Mouse (Mus musculus) forebrain, embryonic 11.5 days (tissue): Measurements from ENCODE around the gene Gm7029. TPM values are rescaled to one million over a fixed set of nuclear protein-coding genes. Genes with fewer than 3 reads are reported as not detected.
"Not testable (repeated sequence)": the region's sequence is repeated elsewhere in the genome, so short reads cannot be mapped to it uniquely, and the experiment has no call there.

Source experiments
- ATAC-seq: fragments of 200-750 bp; cut with Nextera tagmentation; replicated peaks from 2 replicates; pipeline ENCODE4 v1.8.0; 2017; ENCODE audit warnings: moderate TSS enrichment; ENCODE audit not compliant: low FRiP score
- DNase-seq: peaks from one replicate; pipeline ENCODE4 v3.0.0-alpha.2; 2017; ENCODE audit warnings: low spot score
- H3K27ac ChIP-seq: fragments of 300-500 bp; sonication (generic); 2 replicates; pipeline ENCODE4 v1.5.1; 2014; ENCODE audit warnings: low read depth, low read length
- H3K27me3 ChIP-seq: fragments of 300-500 bp; sonication (generic); 2 replicates; pipeline ENCODE4 v1.6.1; 2014; ENCODE audit warnings: mild to moderate bottlenecking, low read length, mixed read lengths; ENCODE audit not compliant: control insufficient read depth, insufficient read depth
- H3K36me3 ChIP-seq: fragments of 300-500 bp; sonication (generic); 2 replicates; pipeline ENCODE4 v1.6.1; 2014; ENCODE audit warnings: mild to moderate bottlenecking, low read length, moderate library complexity, mixed read lengths; ENCODE audit not compliant: control insufficient read depth, insufficient read depth
- H3K4me1 ChIP-seq: fragments of 300-500 bp; sonication (generic); replicated peaks from 2 replicates; pipeline ENCODE4 v1.6.1; 2014; ENCODE audit warnings: low read length, mixed read lengths; ENCODE audit not compliant: control insufficient read depth, insufficient read depth
- H3K4me2 ChIP-seq: fragments of 300-500 bp; sonication (generic); 2 replicates; pipeline ENCODE4 v1.6.1; 2014; ENCODE audit warnings: low read depth, mild to moderate bottlenecking, low read length, moderate library complexity, mixed read lengths; ENCODE audit not compliant: severe bottlenecking
- H3K4me3 ChIP-seq: fragments of 300-500 bp; sonication (generic); 2 replicates; pipeline ENCODE4 v1.5.1; 2014; ENCODE audit warnings: low read depth, low read length
- H3K9ac ChIP-seq: fragments of 300-500 bp; sonication (generic); 2 replicates; pipeline ENCODE4 v1.6.1; 2014; ENCODE audit warnings: low read length
- H3K9me3 ChIP-seq: fragments of 300-500 bp; sonication (generic); 2 replicates; pipeline ENCODE4 v1.6.1; 2016; ENCODE audit warnings: low read length, mixed read lengths; ENCODE audit not compliant: control insufficient read depth
- WGBS: fragments of 180-500 bp; shearing (Covaris S2); extraction: QIAGEN DNeasy Blood & Tissue Kit; methylation state at CpG from one replicate; pipeline ENCODE4 v1.1.7; 2014; 5-methylcytosine and 5-hydroxymethylcytosine counted together
- polyA plus RNA-seq: library from polyadenylated mRNA; unstranded; fragments of >200 nt; fragmentation: Nextera tagmentation; extraction: Ambion mirVana; gene quantifications from 2 replicates; pipeline ENCODE4 v1.2.1, GENCODE M21; 2014

The Gm7029 gene
- polyA plus RNA-seq: not detected in 2 replicates

DNA sequence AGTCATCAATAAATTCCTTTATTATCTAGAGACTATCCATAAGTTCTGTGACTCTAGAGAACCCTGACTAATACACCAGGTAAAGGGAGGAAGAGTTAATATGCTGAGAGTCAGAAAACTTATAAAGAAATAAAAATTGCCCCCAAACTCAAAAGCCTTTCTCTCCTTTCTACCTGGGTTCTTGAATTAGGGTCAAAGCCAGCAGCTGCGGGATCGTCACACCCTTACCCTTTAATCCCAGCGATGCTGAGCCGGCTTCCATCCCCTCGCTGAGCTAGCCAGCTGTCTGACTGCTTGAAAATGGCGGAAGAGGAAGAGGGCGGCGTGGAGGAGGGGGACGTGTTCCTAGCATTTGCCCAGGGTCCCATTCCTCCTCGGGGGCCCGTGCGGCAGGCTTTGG is at the start of gene Gm7029:
TSS of gene Gm7029 (plus strand) at position 301 of the 400 bp plus-strand sequence.
- not testable (repeated sequence) for H3K27ac ChIP-seq, H3K4me1 ChIP-seq, H3K9ac ChIP-seq, H3K36me3 ChIP-seq, H3K4me2 ChIP-seq, ATAC-seq, DNase-seq, H3K4me3 ChIP-seq, H3K27me3 ChIP-seq, H3K9me3 ChIP-seq
- WGBS: 94% methylated on average over 5 of the region's 12 CpGs

DNA sequence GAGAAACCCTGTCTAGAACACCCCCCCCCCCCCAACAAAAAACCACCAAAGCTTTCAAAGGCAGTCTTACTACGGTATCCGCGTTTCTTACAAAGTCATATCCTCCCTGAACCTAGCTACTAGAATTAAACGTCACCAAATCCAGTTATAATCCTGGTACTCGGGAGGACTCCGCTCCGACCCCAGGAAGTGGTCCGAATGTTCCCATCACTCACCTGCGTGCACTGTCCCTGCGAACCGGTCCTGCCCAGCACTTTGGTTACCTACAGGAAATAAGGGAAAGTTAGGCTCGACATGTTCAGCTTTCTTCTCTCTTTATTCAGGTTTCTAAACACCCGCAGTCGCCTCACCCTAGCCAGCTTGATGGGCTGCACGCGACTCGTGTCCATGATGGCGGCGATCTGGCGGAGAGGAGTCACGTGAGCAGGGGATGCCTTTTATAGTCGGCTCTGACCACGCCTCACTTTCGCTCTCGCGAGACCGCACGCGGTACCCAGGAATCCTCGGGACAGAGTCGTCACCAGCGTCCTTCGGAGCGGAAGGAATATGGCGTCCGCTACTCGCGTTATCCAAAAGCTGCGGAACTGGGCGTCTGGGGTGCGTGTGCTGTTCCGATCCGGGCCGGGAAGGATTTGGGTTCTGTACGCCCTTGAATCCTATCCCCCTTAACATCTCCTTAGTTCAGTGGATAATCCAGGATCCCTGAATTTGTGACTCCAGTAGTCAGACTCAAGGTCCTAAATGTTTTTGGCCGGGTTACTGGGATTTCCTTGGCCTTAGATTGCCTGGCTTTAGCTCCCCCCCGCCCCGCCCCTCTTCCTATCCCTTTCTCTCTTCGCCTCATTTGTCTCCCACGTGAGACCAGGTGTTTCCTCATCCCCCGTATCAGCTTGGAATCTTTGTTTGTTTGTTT is 49.3 kb upstream of the Gm7029 start, which contains the start of the genes Rps28 and Ndufa7:
TSS of gene Rps28 (minus strand) at position 479 of the 913 bp plus-strand sequence.
TSS of gene Ndufa7 (plus strand) at position 489 of the 913 bp plus-strand sequence.
- WGBS: under 1% methylated on average over 51 of the region's 51 CpGs

GRCm38 (mm10) chr17:33824997-33825330 is 48.7 kb upstream of the Gm7029 start:
- H3K4me2 ChIP-seq: peak overlapping the region; percentile 87
- H3K4me3 ChIP-seq: peak overlapping the region; percentile 77
- not testable (repeated sequence) for H3K27ac ChIP-seq, H3K27me3 ChIP-seq, ATAC-seq, DNase-seq, H3K9me3 ChIP-seq
- peaks cover 15% of the 10 kb centered on the region for H3K4me1 ChIP-seq
- peaks cover 11% of the 10 kb centered on the region for H3K36me3 ChIP-seq
- 6% methylated on average over 6 of the region's 6 CpGs for WGBS
- H3K9ac ChIP-seq: peak overlapping the region; percentile 76

More for the DNA sequence above, 49.3 kb upstream of the Gm7029 start, which contains the start of the genes Rps28 and Ndufa7:
- H3K9ac ChIP-seq: peak within 1 kb of the TSS; percentile 76
- H3K4me3 ChIP-seq: peak within 1 kb of the TSS; percentile 77
- H3K9me3 ChIP-seq: no peaks in the 10 kb centered on the region
- no peaks in the 10 kb centered on the region for H3K27me3 ChIP-seq
- peak; percentile 99 for DNase-seq
- peak within 1 kb of the TSS; percentile 51; the same call in 1 of the 2 replicates for H3K27ac ChIP-seq
- peaks cover 15% of the 10 kb centered on the region for H3K4me1 ChIP-seq
- peaks cover 11% of the 10 kb centered on the region for H3K36me3 ChIP-seq
- H3K4me2 ChIP-seq: peak within 1 kb of the TSS; percentile 87
- ATAC-seq: peak; percentile 92

DNA sequence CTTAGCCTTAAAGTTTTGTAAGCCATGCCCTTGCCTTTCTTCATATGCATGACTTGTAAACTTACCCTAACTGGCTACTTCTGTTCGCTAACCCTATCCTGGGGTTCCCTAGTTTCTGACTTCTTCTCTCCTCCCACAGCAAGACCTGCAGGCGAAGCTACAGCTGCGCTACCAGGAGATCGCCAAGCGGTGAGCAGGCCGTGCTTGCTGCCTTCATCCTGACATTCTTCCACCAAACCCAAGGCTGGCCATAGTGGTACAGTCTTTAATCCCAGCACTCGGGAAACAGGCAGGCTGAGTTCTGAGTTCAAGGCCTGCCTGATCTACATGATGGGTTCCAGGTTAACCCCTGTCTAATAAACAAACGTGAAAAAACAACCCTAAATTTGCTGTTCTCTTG is 48.2 kb upstream of the Gm7029 start:
- H3K4me3 ChIP-seq: peak overlapping the region; percentile 77
- peak overlapping the region; percentile 76; the same call in 1 of the 2 replicates for H3K9ac ChIP-seq
- H3K9me3 ChIP-seq: no peaks in the 10 kb centered on the region
- WGBS: 88% methylated on average over 8 of the region's 8 CpGs
- H3K27me3 ChIP-seq: no peaks in the 10 kb centered on the region
- ATAC-seq (no peak), DNase-seq (no peak)
- peak overlapping the region; percentile 87 for H3K4me2 ChIP-seq
- H3K27ac ChIP-seq: no peak overlapping the region
- peaks cover 15% of the 10 kb centered on the region for H3K4me1 ChIP-seq
- H3K36me3 ChIP-seq: peaks cover 11% of the 10 kb centered on the region

DNA sequence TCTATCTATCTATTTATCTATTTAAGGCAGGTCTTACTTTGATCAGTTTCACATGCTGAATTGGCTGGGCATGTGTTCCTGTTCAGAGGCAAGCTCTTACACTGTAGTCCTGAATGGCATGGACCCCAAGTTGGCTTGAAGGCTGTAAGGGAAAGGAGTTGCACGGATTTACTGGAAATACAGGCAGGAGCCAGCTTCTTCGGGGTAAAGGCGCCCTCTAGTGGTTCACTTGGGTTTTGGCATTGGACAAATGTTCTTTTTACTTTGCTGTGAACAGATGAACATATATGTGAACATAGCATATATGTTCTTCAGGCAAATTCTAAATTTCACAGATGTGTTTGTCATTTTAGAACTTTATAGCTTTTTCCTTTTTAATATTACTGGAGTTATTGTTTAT is 46.8 kb upstream of the Gm7029 start:
- DNase-seq (peak; percentile 82), ATAC-seq (no peak)
- H3K9ac ChIP-seq: no peak overlapping the region
- no peaks in the 10 kb centered on the region for H3K9me3 ChIP-seq
- H3K4me2 ChIP-seq: no peak overlapping the region
- no peaks in the 10 kb centered on the region for H3K27me3 ChIP-seq
- H3K27ac ChIP-seq: no peak overlapping the region
- no peak overlapping the region for H3K4me3 ChIP-seq
- WGBS: 0% methylated on average over 3 of the region's 3 CpGs
- peaks cover 15% of the 10 kb centered on the region for H3K4me1 ChIP-seq
- peaks cover 13% of the 10 kb centered on the region for H3K36me3 ChIP-seq

GRCm38 (mm10) chr17:33828892-33829291 is 44.7 kb upstream of the Gm7029 start:
- H3K4me2 ChIP-seq: no peak overlapping the region
- H3K27me3 ChIP-seq: no peaks in the 10 kb centered on the region
- H3K9ac ChIP-seq: no peak overlapping the region
- no peaks in the 10 kb centered on the region for H3K9me3 ChIP-seq
- no peak overlapping the region for H3K4me3 ChIP-seq
- DNase-seq: no peak
- H3K36me3 ChIP-seq: peaks cover 4% of the 10 kb centered on the region
- WGBS: 61% methylated on average over 2 of the region's 2 CpGs
- H3K4me1 ChIP-seq: peaks cover 8% of the 10 kb centered on the region; the same call in 1 of the 2 replicates
- ATAC-seq: no peak
- H3K27ac ChIP-seq: no peak overlapping the region

DNA sequence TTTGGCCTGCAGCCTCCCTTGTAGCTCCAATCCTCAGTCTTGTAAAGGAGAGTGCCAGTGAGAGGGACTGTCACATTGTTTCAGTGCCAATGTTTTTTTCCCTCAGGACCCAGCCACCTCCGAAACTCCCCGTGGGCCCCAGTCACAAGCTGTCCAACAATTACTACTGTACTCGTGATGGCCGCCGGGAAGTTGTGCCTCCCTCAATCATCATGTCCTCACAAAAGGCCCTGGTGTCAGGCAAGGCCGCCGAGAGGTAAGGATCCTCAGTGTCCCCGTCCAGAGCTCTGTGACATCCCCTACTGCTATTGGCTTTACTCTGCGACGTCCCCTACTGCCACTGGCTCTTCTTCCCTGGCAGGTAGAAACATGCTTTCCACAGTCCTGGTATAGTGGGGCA is 44.1 kb upstream of the Gm7029 start:
- H3K4me3 ChIP-seq: no peak overlapping the region
- ATAC-seq (no peak), DNase-seq (no peak)
- H3K27me3 ChIP-seq: no peaks in the 10 kb centered on the region
- no peaks in the 10 kb centered on the region for H3K9me3 ChIP-seq
- H3K27ac ChIP-seq: no peak overlapping the region
- no peak overlapping the region for H3K4me2 ChIP-seq
- H3K4me1 ChIP-seq: peaks cover 8% of the 10 kb centered on the region; the same call in 1 of the 2 replicates
- H3K36me3 ChIP-seq: peaks cover 4% of the 10 kb centered on the region
- H3K9ac ChIP-seq: no peak overlapping the region
- WGBS: 92% methylated on average over 10 of the region's 10 CpGs

DNA sequence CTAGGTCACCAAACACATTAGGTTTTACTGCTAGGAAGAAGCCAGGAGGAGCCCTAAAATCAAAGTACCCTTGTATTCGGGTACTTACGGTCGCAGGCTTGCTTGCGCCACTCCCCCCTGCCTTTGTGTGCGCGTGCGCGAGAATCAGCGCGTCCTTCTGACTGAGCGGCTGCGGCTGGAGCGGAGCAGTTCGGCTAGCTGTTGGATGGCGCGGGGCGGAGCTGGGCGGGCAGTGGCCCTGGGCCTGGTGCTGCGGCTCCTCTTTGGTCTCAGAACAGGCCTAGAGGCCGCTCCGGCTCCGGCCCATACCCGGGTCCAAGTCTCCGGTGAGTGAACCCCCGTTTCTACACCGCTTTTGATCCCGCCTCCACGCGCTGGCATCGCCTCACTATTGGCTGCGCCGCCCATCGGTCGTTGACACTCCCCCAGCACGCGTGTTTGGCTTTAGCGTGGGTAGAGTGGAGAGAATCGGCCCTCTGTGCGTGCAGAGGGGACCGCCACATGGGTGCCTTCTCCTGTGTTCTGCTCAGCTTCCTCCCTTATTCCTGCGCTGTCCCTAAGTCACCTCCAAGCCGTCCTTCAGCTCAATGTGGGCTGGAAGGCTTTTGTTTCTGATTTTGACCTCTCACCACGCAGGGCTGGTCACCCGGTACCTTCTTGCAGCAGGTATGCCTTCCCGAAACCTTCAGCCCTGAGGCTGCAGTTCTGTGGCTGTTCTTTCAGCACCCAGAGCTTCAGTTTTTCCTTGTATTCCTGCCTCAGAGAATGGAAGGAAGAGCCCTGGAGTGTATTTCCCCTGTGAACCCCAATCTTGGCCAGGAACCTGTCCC is 30.5 kb upstream of the Gm7029 start, which contains the start of gene Cd320:
TSS of gene Cd320 (plus strand) at position 126 of the 830 bp plus-strand sequence.
- Histone ChIP-seq H3K4me3 (peak within 1 kb of the TSS; percentile 86), H3K4me2 (peak within 1 kb of the TSS; percentile 73), H3K36me3 (no peaks in the 10 kb centered on the region; the same call in 1 of the 2 replicates), H3K9ac (peak within 1 kb of the TSS; percentile 79), H3K27me3 (no peaks in the 10 kb centered on the region), H3K9me3 (no peaks in the 10 kb centered on the region), H3K27ac (no peak within 1 kb of the TSS), H3K4me1 (no peaks in the 10 kb centered on the region)
- under 1% methylated on average over 41 of the region's 45 CpGs for WGBS
- DNase-seq: peak; percentile 95
- peak; percentile 89 for ATAC-seq
